Mouse (Mus musculus) limb, embryonic 10.5 days (tissue): ENCODE measurements around the gene Rubcnl. TPM values are rescaled to one million over a fixed set of nuclear protein-coding genes. Genes with fewer than 3 reads are reported as not detected.

Experiments
- DNase-seq: peaks from one replicate; pipeline ENCODE4 v3.0.0-alpha.2; 2017; ENCODE audit warnings: low spot score
- H3K27ac ChIP-seq: fragments of 300-500 bp; sonication (generic); 2 replicates; pipeline ENCODE4 v1.5.1; 2016; ENCODE audit warnings: mild to moderate bottlenecking
- H3K27me3 ChIP-seq: fragments of 300-500 bp; sonication (generic); 2 replicates; pipeline ENCODE4 v1.6.1; 2016; ENCODE audit warnings: low read depth, mild to moderate bottlenecking; ENCODE audit not compliant: poor library complexity, severe bottlenecking
- H3K36me3 ChIP-seq: fragments of 300-500 bp; sonication (generic); 2 replicates; pipeline ENCODE4 v1.6.1; 2016; ENCODE audit warnings: mild to moderate bottlenecking, moderate library complexity
- H3K4me1 ChIP-seq: fragments of 300-500 bp; sonication (generic); 2 replicates; pipeline ENCODE4 v1.6.1; 2016
- H3K4me3 ChIP-seq: fragments of 300-500 bp; sonication (generic); 2 replicates; pipeline ENCODE4 v1.5.1; 2016; ENCODE audit warnings: mild to moderate bottlenecking, moderate library complexity
- H3K9me3 ChIP-seq: fragments of 300-500 bp; sonication (generic); replicated peaks from 2 replicates; pipeline ENCODE4 v1.6.1; 2016; ENCODE audit warnings: mild to moderate bottlenecking
- WGBS: fragments of 180-500 bp; shearing (Covaris S2); methylation state at CpG from one replicate; pipeline ENCODE4 v1.1.7; 2016; 5-methylcytosine and 5-hydroxymethylcytosine counted together
- polyA plus RNA-seq: library from polyadenylated mRNA; unstranded; fragments of >200 nt; fragmentation: Nextera tagmentation; extraction: Ambion mirVana; gene quantifications from 2 replicates; pipeline ENCODE4 v1.2.1, GENCODE M21; 2016

The Rubcnl gene
- polyA plus RNA-seq, 1 experiment from 2014 or later: 0.30 TPM

DNA sequence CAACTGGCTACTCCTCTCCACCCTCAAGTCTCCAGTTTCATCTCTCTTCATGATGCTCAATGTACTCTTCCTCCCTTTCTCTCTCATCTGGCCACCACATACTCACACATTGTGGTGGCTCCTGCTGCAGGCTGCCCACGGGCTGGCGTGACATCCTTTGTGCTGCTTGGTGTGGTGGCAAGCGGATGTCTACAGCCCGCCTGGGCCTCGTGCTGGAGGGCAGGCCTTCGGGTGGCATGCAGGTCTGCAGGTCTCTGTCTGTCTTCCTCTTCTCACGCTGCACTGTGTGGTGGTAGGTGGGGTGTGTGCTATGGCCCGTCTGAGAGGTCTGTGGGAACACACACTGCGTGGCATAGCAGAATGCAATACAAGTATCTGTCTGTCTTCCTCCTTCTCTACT, 6.7 kb downstream of the Rubcnl start:
- WGBS: 89% methylated on average over 9 of the region's 9 CpGs

DNA sequence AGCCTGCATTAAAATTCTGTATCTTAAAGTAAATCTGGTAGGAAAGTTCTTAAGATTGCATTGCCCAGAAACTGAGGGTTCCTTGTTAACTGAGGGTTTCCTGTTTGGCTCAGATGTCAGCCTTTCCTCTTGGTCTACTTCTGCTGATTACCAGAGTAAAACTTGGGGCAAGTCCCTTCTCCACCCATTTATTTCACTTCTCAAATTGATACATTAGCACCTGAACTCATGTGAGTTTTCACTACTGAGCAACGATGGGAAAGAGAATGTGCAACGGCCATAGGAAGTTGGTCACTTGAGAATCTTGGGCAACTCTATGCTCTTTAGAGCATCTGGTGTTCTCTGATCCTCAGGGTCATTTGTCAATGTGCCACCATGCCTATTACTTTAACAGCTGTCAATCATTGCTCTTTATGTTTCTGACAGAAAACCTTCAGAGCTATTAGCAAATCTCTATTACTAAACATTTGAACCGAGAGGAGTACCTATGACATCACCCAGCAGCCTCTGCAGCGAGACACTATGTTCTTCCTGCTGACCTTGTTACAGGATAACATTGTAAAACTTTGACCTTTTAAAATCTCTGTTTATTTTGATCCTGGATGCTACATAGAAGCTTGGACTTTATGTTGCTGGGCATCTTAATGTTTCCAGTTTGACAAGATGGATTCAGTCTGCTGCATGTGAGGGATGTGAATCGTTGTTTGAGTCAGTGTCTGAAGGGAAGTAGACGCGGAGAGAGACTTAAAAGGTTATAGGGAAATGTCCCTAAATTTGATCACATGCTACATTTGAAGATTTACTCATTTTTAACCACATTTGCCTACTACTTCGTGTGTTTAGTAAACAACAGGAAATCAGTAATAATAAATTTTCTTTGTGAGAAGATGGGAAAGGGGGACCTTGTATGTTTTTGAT, 9.2 kb downstream of the Rubcnl start:
- H3K27me3 ChIP-seq: no peaks in the 10 kb centered on the region
- WGBS: 86% methylated on average over 8 of the region's 8 CpGs
- no peaks in the 10 kb centered on the region for H3K36me3 ChIP-seq
- H3K4me3 ChIP-seq: no peak overlapping the region
- H3K9me3 ChIP-seq: no peaks in the 10 kb centered on the region
- DNase-seq: no peak
- H3K4me1 ChIP-seq: no peaks in the 10 kb centered on the region
- no peak overlapping the region for H3K27ac ChIP-seq

More for the DNA sequence above, 6.7 kb downstream of the Rubcnl start:
- H3K9me3 ChIP-seq: no peaks in the 10 kb centered on the region
- H3K27me3 ChIP-seq: no peaks in the 10 kb centered on the region
- DNase-seq: no peak
- H3K36me3 ChIP-seq: no peaks in the 10 kb centered on the region
- H3K4me1 ChIP-seq: no peaks in the 10 kb centered on the region
- H3K4me3 ChIP-seq: no peak overlapping the region
- no peak overlapping the region for H3K27ac ChIP-seq

DNA sequence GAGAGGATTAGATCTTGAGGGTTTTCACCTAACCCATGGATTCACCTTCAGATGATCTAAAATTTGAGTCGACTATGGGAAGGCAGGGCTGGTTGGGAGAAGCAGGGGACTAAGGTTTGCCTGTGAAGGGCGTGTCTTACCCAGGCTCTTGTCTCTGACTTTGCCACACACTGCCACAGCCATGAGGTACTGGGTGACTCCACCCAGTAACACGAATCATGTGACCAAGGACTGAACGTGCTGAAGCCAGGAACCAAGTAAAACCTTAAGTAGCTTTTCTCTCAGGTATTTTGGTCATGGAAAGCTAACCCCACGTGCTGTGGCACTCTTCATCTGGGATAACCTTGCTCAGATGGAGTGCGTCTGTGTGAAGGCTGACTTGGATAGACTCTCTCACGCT, 14.9 kb downstream of the Rubcnl start:
- H3K27ac ChIP-seq: no peak overlapping the region
- H3K4me3 ChIP-seq: no peak overlapping the region
- no peak for DNase-seq
- H3K4me1 ChIP-seq: no peaks in the 10 kb centered on the region
- no peaks in the 10 kb centered on the region for H3K36me3 ChIP-seq
- no peaks in the 10 kb centered on the region for H3K27me3 ChIP-seq
- H3K9me3 ChIP-seq: no peaks in the 10 kb centered on the region
- 80% methylated on average over 7 of the region's 7 CpGs for WGBS

DNA sequence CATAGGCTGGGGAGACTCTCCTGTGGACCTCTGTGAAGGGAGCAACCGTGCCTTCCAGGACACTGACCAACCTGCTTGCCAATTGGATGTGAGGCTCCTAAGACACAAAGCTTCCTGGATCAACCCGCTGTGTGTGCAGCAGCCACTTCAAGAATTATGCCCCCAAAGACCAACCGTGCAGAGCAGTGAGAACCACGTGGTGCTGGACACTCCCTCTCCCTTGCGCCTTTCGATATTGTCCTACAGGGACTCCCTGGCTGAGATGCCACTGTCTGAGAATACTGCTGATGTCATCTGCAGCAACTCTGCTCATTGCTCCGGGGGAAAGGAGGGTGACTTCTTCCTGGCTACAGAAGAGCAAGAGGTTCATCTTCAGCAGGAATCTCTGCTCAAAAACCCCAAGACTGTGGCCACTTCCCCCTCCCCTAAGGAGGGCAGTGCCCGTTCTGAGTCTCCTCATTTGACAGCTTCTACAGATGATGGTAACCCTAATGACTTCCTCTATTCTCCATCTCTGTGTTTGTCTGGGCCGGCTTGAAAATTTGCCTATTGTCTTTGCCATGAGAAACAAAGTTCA, 16.3 kb downstream of the Rubcnl start:
- WGBS: 86% methylated on average over 9 of the region's 9 CpGs
- H3K4me3 ChIP-seq: no peak overlapping the region
- no peak for DNase-seq
- no peaks in the 10 kb centered on the region for H3K4me1 ChIP-seq
- H3K9me3 ChIP-seq: no peaks in the 10 kb centered on the region
- no peaks in the 10 kb centered on the region for H3K27me3 ChIP-seq
- H3K27ac ChIP-seq: no peak overlapping the region
- H3K36me3 ChIP-seq: no peaks in the 10 kb centered on the region

DNA sequence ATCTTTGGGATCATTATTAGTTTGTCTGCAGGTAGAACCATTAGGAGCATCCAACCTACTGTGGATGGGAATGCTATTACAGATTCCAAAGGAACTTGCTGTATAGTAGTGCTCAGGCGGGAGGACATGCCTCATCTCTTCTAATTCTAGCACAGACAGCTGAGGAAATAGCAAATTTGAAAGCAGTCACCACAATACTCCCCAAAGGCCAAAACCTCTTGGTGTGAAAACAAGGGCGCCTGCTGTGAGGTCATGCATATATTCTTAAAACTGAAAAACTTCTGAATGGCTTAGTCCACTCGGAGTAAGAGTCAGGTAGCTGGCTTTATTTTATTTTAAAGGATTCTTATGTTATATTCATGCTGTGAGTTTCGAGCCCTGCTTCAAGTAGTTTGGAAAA, 16.9 kb downstream of the Rubcnl start:
- WGBS: 85% methylated on average over 4 of the region's 4 CpGs
- H3K9me3 ChIP-seq: no peaks in the 10 kb centered on the region

DNA sequence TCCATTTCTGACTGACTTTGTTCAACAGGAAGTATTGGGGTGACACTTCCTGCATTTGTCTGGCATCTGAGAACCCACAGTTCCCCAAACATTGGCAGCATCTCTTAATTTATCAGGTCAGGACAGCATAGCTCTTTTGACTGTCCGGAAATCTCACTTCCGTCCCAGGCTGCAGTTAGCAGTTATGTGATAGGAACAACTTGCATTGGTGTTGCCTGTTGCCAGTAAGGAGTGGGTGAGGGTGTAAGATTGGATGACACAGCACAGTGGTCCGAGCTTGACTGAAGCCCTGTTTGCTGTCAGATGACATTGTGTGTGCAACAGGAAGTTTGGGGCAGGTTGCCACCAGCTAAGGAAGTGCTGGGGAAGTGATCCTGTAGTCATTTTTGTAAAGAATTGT, 18.4 kb downstream of the Rubcnl start:
- no peaks in the 10 kb centered on the region for H3K9me3 ChIP-seq
- no peak overlapping the region for H3K4me3 ChIP-seq
- H3K36me3 ChIP-seq: no peaks in the 10 kb centered on the region
- H3K27me3 ChIP-seq: no peaks in the 10 kb centered on the region
- 89% methylated on average over 3 of the region's 3 CpGs for WGBS
- no peaks in the 10 kb centered on the region for H3K4me1 ChIP-seq
- H3K27ac ChIP-seq: no peak overlapping the region
- no peak for DNase-seq

More for the DNA sequence above, 16.9 kb downstream of the Rubcnl start:
- Histone ChIP-seq H3K36me3 (no peaks in the 10 kb centered on the region), H3K27ac (no peak overlapping the region), H3K4me1 (no peaks in the 10 kb centered on the region), H3K27me3 (no peaks in the 10 kb centered on the region), H3K4me3 (no peak overlapping the region)
- DNase-seq: no peak

DNA sequence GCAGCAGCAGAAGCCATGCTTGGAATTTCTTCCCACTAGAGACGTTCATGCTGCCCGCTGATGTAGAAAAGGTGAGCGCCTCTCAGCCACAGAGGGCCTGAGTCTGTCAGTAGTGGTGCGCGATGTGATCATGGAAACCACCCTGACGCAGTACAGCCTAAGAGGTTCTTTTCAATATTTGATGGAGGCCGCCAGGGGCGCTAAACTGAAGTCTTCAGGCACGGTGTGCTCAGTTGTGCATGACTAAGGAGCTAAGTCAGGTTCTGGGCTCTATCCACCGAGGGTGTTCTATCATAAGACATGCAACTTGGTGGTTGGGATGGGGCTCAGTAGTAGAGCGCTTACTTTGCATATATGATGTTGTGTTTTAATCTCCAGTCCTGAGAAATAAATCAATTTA, 19.6 kb downstream of the Rubcnl start:
- 60% methylated on average over 11 of the region's 11 CpGs for WGBS
- no peaks in the 10 kb centered on the region for H3K36me3 ChIP-seq
- no peaks in the 10 kb centered on the region for H3K4me1 ChIP-seq
- H3K4me3 ChIP-seq: no peak overlapping the region
- no peaks in the 10 kb centered on the region for H3K9me3 ChIP-seq
- no peak overlapping the region for H3K27ac ChIP-seq
- no peaks in the 10 kb centered on the region for H3K27me3 ChIP-seq
- DNase-seq: peak; percentile 43

DNA sequence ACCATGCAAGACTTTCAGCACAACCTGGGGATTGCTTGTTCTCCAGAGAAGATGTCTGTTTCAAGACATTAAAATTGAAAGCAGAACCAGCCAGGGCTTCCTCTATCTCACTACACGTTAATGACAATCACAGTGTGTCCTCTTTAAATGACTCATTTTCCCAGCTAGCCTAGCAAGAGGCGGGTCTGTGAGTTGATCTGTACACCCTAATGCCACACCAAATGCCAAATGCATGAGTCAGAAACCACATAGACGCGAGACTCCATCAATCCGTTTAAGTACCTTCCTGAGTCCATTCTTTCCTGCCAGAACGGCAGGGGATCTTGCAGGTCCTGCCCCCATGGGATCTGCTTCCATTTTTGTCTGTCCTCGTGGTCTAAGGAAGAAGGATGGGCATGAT, 29.4 kb downstream of the Rubcnl start:
- no peaks in the 10 kb centered on the region for H3K27me3 ChIP-seq
- no peak overlapping the region for H3K4me3 ChIP-seq
- no peaks in the 10 kb centered on the region for H3K9me3 ChIP-seq
- WGBS: 79% methylated on average over 7 of the region's 7 CpGs
- no peaks in the 10 kb centered on the region for H3K36me3 ChIP-seq
- H3K27ac ChIP-seq: no peak overlapping the region
- no peaks in the 10 kb centered on the region for H3K4me1 ChIP-seq
- no peak for DNase-seq

DNA sequence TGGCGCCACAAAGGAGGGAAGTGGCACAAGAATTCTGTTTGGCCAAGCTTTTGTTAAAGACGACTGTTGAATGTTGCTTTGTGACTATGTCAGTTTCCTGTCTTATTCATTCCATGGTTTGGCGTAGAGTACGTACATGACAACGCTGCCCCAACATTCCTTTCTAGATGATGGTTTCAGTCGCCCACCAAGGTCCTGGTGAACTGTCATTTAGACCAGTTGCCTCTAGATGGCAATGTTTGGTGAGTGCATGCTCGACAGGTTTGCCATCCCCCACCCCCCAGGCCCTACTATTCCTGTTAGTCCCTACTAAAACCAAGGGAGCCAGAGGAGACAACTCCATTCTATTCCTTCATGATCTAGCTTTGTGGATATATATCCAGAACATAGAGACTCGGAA, 36.6 kb downstream of the Rubcnl start:
- whole genome bisulfite sequencing: 71% methylated on average over 8 of the region's 8 CpGs
- H3K4me1 ChIP-seq: no peaks in the 10 kb centered on the region

DNA sequence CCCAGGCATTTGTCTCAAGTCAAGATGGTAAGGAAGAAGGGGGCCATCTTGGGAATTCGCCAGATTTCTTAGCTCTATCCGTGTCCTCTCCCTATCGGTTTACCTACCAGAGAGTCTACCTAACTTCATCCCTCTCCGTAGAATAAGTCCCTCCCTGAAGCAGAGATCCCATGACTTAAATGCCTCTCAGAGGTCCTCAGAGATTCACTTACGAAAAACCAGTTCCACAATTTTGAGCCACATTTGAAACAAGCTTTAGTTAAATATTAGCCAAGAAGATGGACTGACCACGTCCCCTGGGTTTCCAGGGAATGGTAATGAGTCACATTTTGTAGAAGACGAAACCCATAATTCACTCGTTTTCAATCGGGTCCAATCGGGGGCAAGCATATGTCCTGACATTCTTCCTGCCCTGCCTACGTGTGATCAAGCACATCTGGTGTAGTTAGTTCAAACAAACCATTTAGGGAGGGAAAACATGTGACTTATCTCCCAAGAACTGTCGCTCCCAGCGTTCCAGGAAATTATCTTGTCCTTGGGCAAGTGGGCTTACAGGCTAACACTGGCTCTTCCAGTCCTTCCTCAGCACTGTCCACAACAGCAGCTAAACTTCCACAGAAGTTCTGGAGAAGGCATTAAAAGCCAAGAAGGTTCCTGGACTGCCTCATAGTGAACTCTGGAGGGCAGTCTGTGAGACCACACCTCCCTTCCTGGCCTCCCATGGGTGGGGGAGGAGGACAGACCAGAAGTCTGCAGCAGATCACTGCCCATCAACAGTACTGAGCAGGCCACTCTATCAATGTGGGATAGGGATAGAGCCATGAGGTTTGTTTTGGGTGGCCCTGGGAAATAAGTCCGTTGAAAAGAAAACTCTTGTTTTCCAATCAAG, 38.9 kb downstream of the Rubcnl start:
- Histone ChIP-seq H3K4me1 (no peaks in the 10 kb centered on the region), H3K27me3 (no peaks in the 10 kb centered on the region), H3K4me3 (no peak overlapping the region), H3K36me3 (no peaks in the 10 kb centered on the region), H3K27ac (no peak overlapping the region), H3K9me3 (no peaks in the 10 kb centered on the region)
- DNase-seq: no peak
- WGBS: 77% methylated on average over 14 of the region's 14 CpGs

More for the DNA sequence above, 36.6 kb downstream of the Rubcnl start:
- DNase-seq: no peak
- H3K4me3 ChIP-seq: no peak overlapping the region
- H3K36me3 ChIP-seq: no peaks in the 10 kb centered on the region
- H3K9me3 ChIP-seq: no peaks in the 10 kb centered on the region
- no peak overlapping the region for H3K27ac ChIP-seq
- no peaks in the 10 kb centered on the region for H3K27me3 ChIP-seq

DNA sequence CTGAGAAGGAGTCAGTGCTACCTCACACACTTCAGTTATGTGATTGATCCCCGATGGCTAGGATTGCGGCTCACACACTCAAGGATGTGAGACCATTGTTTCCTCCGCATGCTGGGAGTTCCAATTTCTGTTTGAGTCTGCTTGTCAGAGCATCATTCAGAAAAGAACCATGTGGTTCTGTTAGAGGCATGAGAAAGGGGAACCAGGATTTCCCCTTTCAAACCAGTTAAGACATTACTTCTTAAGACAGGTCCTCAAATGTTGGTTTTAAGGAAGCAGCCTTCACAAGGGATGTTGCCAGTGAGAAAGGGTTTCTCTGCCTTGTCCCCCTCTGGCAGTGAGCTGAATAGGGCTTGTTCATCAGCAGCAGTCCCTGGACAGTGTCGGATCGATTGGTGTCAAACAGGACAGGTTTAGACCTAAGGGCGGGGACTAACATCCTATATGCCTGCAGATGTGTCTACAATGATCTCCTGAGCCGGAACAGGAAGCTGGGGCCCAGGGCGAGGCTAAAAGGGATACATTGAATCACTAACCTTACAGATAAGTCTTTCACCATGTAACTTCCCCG, 41.1 kb downstream of the Rubcnl start:
- Histone ChIP-seq H3K27ac (no peak overlapping the region), H3K4me3 (no peak overlapping the region), H3K36me3 (no peaks in the 10 kb centered on the region), H3K27me3 (no peaks in the 10 kb centered on the region), H3K4me1 (no peaks in the 10 kb centered on the region), H3K9me3 (no peaks in the 10 kb centered on the region)
- 87% methylated on average over 9 of the region's 9 CpGs for WGBS
- no peak for DNase-seq

DNA sequence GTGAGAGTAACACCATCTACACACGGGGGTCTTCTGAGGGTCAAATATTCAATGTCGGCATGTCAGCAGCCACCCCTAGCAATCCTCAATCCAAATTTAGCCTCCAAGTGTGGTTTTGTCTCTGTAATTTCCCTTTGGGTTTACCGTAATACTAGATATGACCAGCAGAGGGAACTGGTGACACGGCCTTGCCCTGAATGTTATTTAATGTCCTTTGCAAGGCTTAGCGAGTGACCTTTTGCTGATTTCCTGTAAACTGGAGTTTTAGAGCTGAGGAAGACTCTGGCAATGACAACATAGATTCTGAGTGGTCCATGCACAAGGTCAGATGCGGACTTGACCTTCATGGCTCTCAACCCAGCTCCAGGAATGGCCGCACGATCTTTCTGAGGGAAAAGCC, 44.7 kb downstream of the Rubcnl start:
- WGBS: 50% methylated on average over 8 of the region's 8 CpGs
- H3K36me3 ChIP-seq: no peaks in the 10 kb centered on the region
- no peak for DNase-seq

More for the DNA sequence above, 44.7 kb downstream of the Rubcnl start:
- Histone ChIP-seq H3K4me3 (no peak overlapping the region), H3K27me3 (no peaks in the 10 kb centered on the region), H3K4me1 (no peaks in the 10 kb centered on the region), H3K9me3 (no peaks in the 10 kb centered on the region), H3K27ac (no peak overlapping the region)
